Mouse (Mus musculus) stomach, embryonic 14.5 days (tissue): ENCODE results near the gene Tspan5. TPM values are rescaled to one million over a fixed set of nuclear protein-coding genes. Genes with fewer than 3 reads are reported as not detected.

Experiments
- ATAC-seq: fragments of 200-750 bp; cut with Nextera tagmentation; 2 replicates; pipeline ENCODE4 v1.8.0; 2017; ENCODE audit warnings: low read depth, moderate TSS enrichment; ENCODE audit not compliant: insufficient number of reproducible peaks, insufficient read depth, low FRiP score
- H3K27ac ChIP-seq: fragments of 300-500 bp; sonication (generic); 2 replicates; pipeline ENCODE4 v1.5.1; 2014; ENCODE audit warnings: mild to moderate bottlenecking, low read length, moderate library complexity, mixed read lengths
- H3K27me3 ChIP-seq: fragments of 300-500 bp; sonication (generic); 2 replicates; pipeline ENCODE4 v1.6.1; 2014; ENCODE audit warnings: low read length, control low read depth, mixed read lengths; ENCODE audit not compliant: control insufficient read depth, insufficient read depth
- H3K36me3 ChIP-seq: fragments of 300-500 bp; sonication (generic); 2 replicates; pipeline ENCODE4 v1.6.1; 2014; ENCODE audit warnings: mild to moderate bottlenecking, control low read depth, low read length, moderate library complexity, mixed read lengths; ENCODE audit not compliant: control insufficient read depth, insufficient read depth
- H3K4me1 ChIP-seq: fragments of 300-500 bp; sonication (generic); 2 replicates; pipeline ENCODE4 v1.6.1; 2014; ENCODE audit warnings: low read length, control low read depth, mixed read lengths; ENCODE audit not compliant: control insufficient read depth, insufficient read depth
- H3K4me2 ChIP-seq: fragments of 300-500 bp; sonication (generic); replicated peaks from 2 replicates; pipeline ENCODE4 v1.6.1; 2014; ENCODE audit warnings: low read depth, low read length, control low read depth
- H3K4me3 ChIP-seq: fragments of 300-500 bp; sonication (generic); 2 replicates; pipeline ENCODE4 v1.5.1; 2014; ENCODE audit warnings: low read depth, low read length, control low read depth
- H3K9ac ChIP-seq: fragments of 300-500 bp; sonication (generic); replicated peaks from 2 replicates; pipeline ENCODE4 v1.6.1; 2014; ENCODE audit warnings: low read depth, mild to moderate bottlenecking, control low read depth, low read length, moderate library complexity, mixed read lengths
- H3K9me3 ChIP-seq: fragments of 300-500 bp; sonication (generic); 2 replicates; pipeline ENCODE4 v1.6.1; 2016; ENCODE audit warnings: low read depth, low read length, control low read depth; ENCODE audit not compliant: control insufficient read depth
- WGBS: fragments of 180-500 bp; shearing (Covaris S2); extraction: QIAGEN DNeasy Blood & Tissue Kit; methylation state at CpG from one replicate; pipeline ENCODE4 v1.1.7; 2014; 5-methylcytosine and 5-hydroxymethylcytosine counted together
- polyA plus RNA-seq: library from polyadenylated mRNA; unstranded; fragments of >200 nt; fragmentation: Nextera tagmentation; extraction: Ambion mirVana; gene quantifications from 2 replicates; pipeline ENCODE4 v1.2.1, GENCODE M21; 2014

The Tspan5 gene
- polyA plus RNA-seq, 1 experiment from 2014 or later: 34.3 TPM

GRCm38 (mm10) chr3:138739150-138739700 lies 2.8 kb upstream of the Tspan5 start:
- Histone ChIP-seq H3K4me3 (no peak overlapping the region), H3K9me3 (no peaks in the 10 kb centered on the region), H3K27me3 (0 out of 2 replicates have a peak, but pooled peaks cover 2% of the 10 kb centered on the region), H3K27ac (no peak overlapping the region), H3K4me2 (no peak overlapping the region), H3K4me1 (peaks cover 9% of the 10 kb centered on the region), H3K9ac (no peak overlapping the region), H3K36me3 (no peaks in the 10 kb centered on the region)
- no peak for ATAC-seq
- 54% methylated on average over 4 of the region's 4 CpGs for WGBS

GRCm38 (mm10) chr3:138740291-138740690 lies 1.7 kb upstream of the Tspan5 start:
- Histone ChIP-seq H3K4me1 (peaks cover 11% of the 10 kb centered on the region), H3K4me2 (no peak overlapping the region), H3K4me3 (no peak overlapping the region), H3K36me3 (no peaks in the 10 kb centered on the region), H3K9ac (no peak overlapping the region), H3K9me3 (no peaks in the 10 kb centered on the region), H3K27ac (no peak overlapping the region), H3K27me3 (0 out of 2 replicates have a peak, but pooled peaks cover 2% of the 10 kb centered on the region)
- WGBS: 80% methylated on average over 3 of the region's 3 CpGs
- no peak for ATAC-seq

- H3K4me2 ChIP-seq: peak overlapping the region; percentile 75
- H3K4me1 ChIP-seq: peaks cover 14% of the 10 kb centered on the region
- H3K9ac ChIP-seq: no peak overlapping the region
- no peaks in the 10 kb centered on the region for H3K36me3 ChIP-seq
- H3K27me3 ChIP-seq: 0 out of 2 replicates have a peak, but pooled peaks cover 2% of the 10 kb centered on the region
- WGBS: 71% methylated on average over 8 of the region's 8 CpGs
- no peak overlapping the region for H3K27ac ChIP-seq
- H3K9me3 ChIP-seq: no peaks in the 10 kb centered on the region
- ATAC-seq: no peak
- no peak overlapping the region for H3K4me3 ChIP-seq
Measured at GRCm38 (mm10) chr3:138740843-138741540, 1.0 kb upstream of the Tspan5 start.

- Histone ChIP-seq H3K27me3 (0 out of 2 replicates have a peak, but pooled peaks cover 2% of the 10 kb centered on the region), H3K36me3 (no peaks in the 10 kb centered on the region), H3K4me2 (peak overlapping the region; percentile 75), H3K9me3 (no peaks in the 10 kb centered on the region), H3K27ac (peak overlapping the region; percentile 68), H3K4me1 (peaks cover 14% of the 10 kb centered on the region), H3K4me3 (peak overlapping the region; percentile 83), H3K9ac (peak overlapping the region; percentile 67)
- 1% methylated on average over 23 of the region's 23 CpGs for WGBS
- no peak for ATAC-seq
Measured at GRCm38 (mm10) chr3:138742566-138742930, 553 bp downstream of the Tspan5 start.

GRCm38 (mm10) chr3:138743061-138743671 lies 1.2 kb downstream of the Tspan5 start:
- peak overlapping the region; percentile 67; the same call in 1 of the 2 replicates for H3K9ac ChIP-seq
- ATAC-seq: peak; percentile 78
- 0 out of 2 replicates have a peak, but pooled peaks cover 2% of the 10 kb centered on the region for H3K27me3 ChIP-seq
- no peaks in the 10 kb centered on the region for H3K9me3 ChIP-seq
- H3K27ac ChIP-seq: peak overlapping the region; percentile 68
- peak overlapping the region; percentile 75 for H3K4me2 ChIP-seq
- under 1% methylated on average over 33 of the region's 33 CpGs for WGBS
- H3K4me1 ChIP-seq: peaks cover 14% of the 10 kb centered on the region
- no peaks in the 10 kb centered on the region for H3K36me3 ChIP-seq
- peak overlapping the region; percentile 83 for H3K4me3 ChIP-seq

GRCm38 (mm10) chr3:138744030-138744774 lies 2.2 kb downstream of the Tspan5 start:
- WGBS: 33% methylated on average over 8 of the region's 8 CpGs

GRCm38 (mm10) chr3:138745091-138745490 lies 3.1 kb downstream of the Tspan5 start:
- Histone ChIP-seq H3K4me3 (no peak overlapping the region), H3K4me2 (no peak overlapping the region), H3K27ac (no peak overlapping the region), H3K27me3 (0 out of 2 replicates have a peak, but pooled peaks cover 2% of the 10 kb centered on the region), H3K4me1 (peaks cover 14% of the 10 kb centered on the region), H3K9ac (no peak overlapping the region), H3K36me3 (no peaks in the 10 kb centered on the region), H3K9me3 (no peaks in the 10 kb centered on the region)
- no peak for ATAC-seq
- 85% methylated on average over 11 of the region's 11 CpGs for WGBS

More at GRCm38 (mm10) chr3:138744030-138744774, 2.2 kb downstream of the Tspan5 start:
- Histone ChIP-seq H3K27ac (no peak overlapping the region), H3K4me1 (peaks cover 14% of the 10 kb centered on the region), H3K4me3 (peak overlapping the region; percentile 83), H3K4me2 (peak overlapping the region; percentile 75), H3K9me3 (no peaks in the 10 kb centered on the region), H3K36me3 (no peaks in the 10 kb centered on the region), H3K9ac (no peak overlapping the region), H3K27me3 (0 out of 2 replicates have a peak, but pooled peaks cover 2% of the 10 kb centered on the region)
- no peak for ATAC-seq

- Histone ChIP-seq H3K4me3 (no peak overlapping the region), H3K9ac (no peak overlapping the region), H3K9me3 (no peaks in the 10 kb centered on the region), H3K4me1 (peaks cover 14% of the 10 kb centered on the region), H3K27me3 (0 out of 2 replicates have a peak, but pooled peaks cover 2% of the 10 kb centered on the region), H3K27ac (no peak overlapping the region), H3K4me2 (no peak overlapping the region), H3K36me3 (no peaks in the 10 kb centered on the region)
- ATAC-seq: no peak
- WGBS: 83% methylated on average over 4 of the region's 4 CpGs
Measured at GRCm38 (mm10) chr3:138745596-138745995, 3.6 kb downstream of the Tspan5 start.
